Mouse (Mus musculus): ENCODE measurements around the gene Hnrnph2.

The Hnrnph2 gene

GRCm38 (mm10) chrX:134614306-134614705, 13.3 kb downstream of the Hnrnph2 start:
- peak; percentile 37 for DNase-seq (ENCODE audit: low read depth)

- no peak for DNase-seq (ENCODE audit: low read depth)
Measured at GRCm38 (mm10) chrX:134619695-134620094, 18.7 kb downstream of the Hnrnph2 start.

GRCm38 (mm10) chrX:134620254-134620865, 19.4 kb downstream of the Hnrnph2 start:
- DNase-seq (ENCODE audit: low read depth) = no peak

GRCm38 (mm10) chrX:134621685-134622084, 20.7 kb downstream of the Hnrnph2 start:
- no peak for DNase-seq (ENCODE audit: low read depth)

GRCm38 (mm10) chrX:134623350-134623749, 22.4 kb downstream of the Hnrnph2 start:
- DNase-seq (ENCODE audit: low read depth) = no peak

GRCm38 (mm10) chrX:134628200-134628599, 27.2 kb downstream of the Hnrnph2 start:
- no peak for DNase-seq (ENCODE audit: low read depth)

- no peak for DNase-seq (ENCODE audit: low read depth)
Measured at GRCm38 (mm10) chrX:134632710-134633109, 31.7 kb downstream of the Hnrnph2 start.

- no peak for DNase-seq (ENCODE audit: low read depth)
Measured at GRCm38 (mm10) chrX:134635111-134635510, 34.1 kb downstream of the Hnrnph2 start.

GRCm38 (mm10) chrX:134635860-134636259, 34.9 kb downstream of the Hnrnph2 start:
- no peak for DNase-seq (ENCODE audit: low read depth)

GRCm38 (mm10) chrX:134641000-134641760, 40.2 kb downstream of the Hnrnph2 start:
- DNase-seq (ENCODE audit: low read depth) = peak; percentile 11

- no peak for DNase-seq (ENCODE audit: low read depth)
Measured at GRCm38 (mm10) chrX:134646338-134646737, 45.4 kb downstream of the Hnrnph2 start.

GRCm38 (mm10) chrX:134647421-134647820, 46.4 kb downstream of the Hnrnph2 start:
- DNase-seq (ENCODE audit: low read depth) = no peak

- DNase-seq (ENCODE audit: low read depth) = peak; percentile 85
Measured at GRCm38 (mm10) chrX:134648031-134648692, 47.2 kb downstream of the Hnrnph2 start.

GRCm38 (mm10) chrX:134652061-134652460, 51.1 kb downstream of the Hnrnph2 start:
- no peak for DNase-seq (ENCODE audit: low read depth)
